Mouse (Mus musculus) erythroblast, embryonic 14.5 days (primary cell): ENCODE results near the gene Ctns.

ENCODE experiments used
- GATA1 ChIP-seq: IDR thresholded peaks from 2 replicates; pipeline ENCODE4 v1.6.1; 2012; ENCODE audit warnings: low read length, inconsistent platforms, mixed read lengths
- TAL1 ChIP-seq: IDR thresholded peaks from 3 replicates; pipeline ENCODE4 v1.6.1; 2012; ENCODE audit warnings: low read length, inconsistent platforms, mixed read lengths

GRCm38 (mm10) chr11:73198190-73198589 is 652 bp downstream of the Ctns start:
- TF ChIP-seq TAL1 (no peak), GATA1 (no peak)
